ENCODE assay signal across 7 mouse cellular contexts in the genomic region with DNA sequence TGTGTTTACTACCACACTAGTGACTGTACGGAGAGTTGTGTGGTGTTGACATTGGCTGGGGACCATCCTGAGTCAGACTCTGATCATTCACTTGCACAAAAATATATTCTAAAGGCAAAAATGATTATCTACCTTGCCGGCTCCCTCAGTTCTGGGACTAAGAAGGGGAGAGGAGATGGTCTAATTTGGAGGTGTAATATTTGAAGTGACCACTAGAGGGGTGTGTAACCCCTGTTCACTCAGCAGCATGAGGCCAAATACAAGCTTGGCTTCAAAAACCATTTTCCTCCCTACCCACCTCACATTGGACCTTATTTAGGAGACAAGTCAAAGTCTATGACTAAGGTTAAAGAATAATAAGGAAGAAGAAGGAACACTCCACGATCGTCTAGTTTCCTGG. TPM values are rescaled to one million over a fixed set of nuclear protein-coding genes. Genes with fewer than 3 reads are reported as not detected.
DNase-seq lines count a peak whose midpoint lies in the region; ATAC-seq and TF ChIP-seq lines count a peak whose summit lies in the region.

No protein-coding gene starts in this region.

- no peak for TF ChIP-seq EP300 in MEL (IDR thresholded peaks at IDR 0.05; ENCODE audit: low read depth in 1 of 2, low read length in 2 of 2)

- TF ChIP-seq RAD21 in MEL (IDR thresholded peaks at IDR 0.05; ENCODE audit: low read depth, low read length), result peak; percentile 80

- no peak for DNase-seq in left cerebral cortex, adult 2 months (ENCODE audit: extremely low spot score in 1 of 2, low spot score in 2 of 2)
- DNase-seq in left cerebral cortex, postnatal 36 days (ENCODE audit: low spot score in 2 of 2), result no peak
- peak; percentile 69 for DNase-seq in MEL (ENCODE audit: low read depth, low spot score)
- peak; percentile 64 for DNase-seq in c-Kit-positive CD71-positive TER-119-positive erythroid progenitor cells, embryonic 14.5 days (ENCODE audit: low spot score)
- DNase-seq in retina, postnatal 1 day, result peak; percentile 76
- DNase-seq in spleen, postnatal 36 days (ENCODE audit: low spot score in 2 of 2), result no peak

- H3K4me2 ChIP-seq in intestine, embryonic 15.5 days (replicated peaks), result no peak overlapping the region

- H3K27ac ChIP-seq in left cerebral cortex, adult 2 months, result no peak overlapping the region
- H3K27ac ChIP-seq in MEL (ENCODE audit: control insufficient read depth, low read depth, low read length), result no peak overlapping the region
- no peak overlapping the region for H3K27ac ChIP-seq in intestine, embryonic 15.5 days

- WGBS in intestine, embryonic 15.5 days, result 43% methylated on average over 4 of the region's 4 CpGs

- no peaks in the 10 kb centered on the region for H3K9me3 ChIP-seq in MEL (replicated peaks; ENCODE audit: insufficient read depth, low read length)
- H3K9me3 ChIP-seq in intestine, embryonic 15.5 days, result no peaks in the 10 kb centered on the region

- H3K4me1 ChIP-seq in MEL (ENCODE audit: control insufficient read depth in 1 of 2, insufficient read depth in 2 of 2, low read length in 2 of 2), result no peaks in the 10 kb centered on the region
- no peaks in the 10 kb centered on the region for H3K4me1 ChIP-seq in intestine, embryonic 15.5 days (replicated peaks)

- peak; percentile 90 for TF ChIP-seq CTCF in left cerebral cortex, adult 2 months (IDR thresholded peaks at IDR 0.05)
- TF ChIP-seq CTCF in MEL (IDR thresholded peaks at IDR 0.05 in 2 of 3, conservative IDR thresholded peaks at IDR 0.05 in 1 of 3; ENCODE audit: control insufficient read depth in 1 of 3, insufficient read depth in 1 of 3, low read depth in 2 of 3, low read length in 3 of 3, poor library complexity in 1 of 3, severe bottlenecking in 1 of 3), result peak; percentile 50 to 87 (median 85)

- peaks cover 5 to 8% of the 10 kb centered on the region in 2 experiments; a peak in 3 of 4 replicates for H3K27me3 ChIP-seq in MEL (ENCODE audit: control insufficient read depth in 1 of 2, insufficient read depth in 2 of 2, low read length in 2 of 2)
- no peaks in the 10 kb centered on the region for H3K27me3 ChIP-seq in intestine, embryonic 15.5 days (replicated peaks)

- no peak for TF ChIP-seq POLR2A in MEL (IDR thresholded peaks at IDR 0.05; ENCODE audit: control insufficient read depth in 1 of 2, insufficient read depth in 1 of 2, low read depth in 1 of 2, low read length in 2 of 2, poor library complexity in 1 of 2)

- intact Hi-C loops in left cerebral cortex, adult 2 months (cut with DNase I), result loop anchor here (2.0 kb wide), 1 partner anchor 60 kb away; no protein-coding TSS in a partner anchor
- intact Hi-C loops in left cerebral cortex, postnatal 36 days (cut with DNase I), result no loop called here

- no peak overlapping the region for H3K9ac ChIP-seq in MEL (ENCODE audit: control insufficient read depth, low read depth, low read length, poor library complexity, severe bottlenecking)
- H3K9ac ChIP-seq in intestine, embryonic 15.5 days, result no peak overlapping the region

- ATAC-seq in intestine, embryonic 15.5 days, result peak; percentile 47; the same call in 1 of the 2 replicates

- H3K4me3 ChIP-seq in left cerebral cortex, adult 2 months, result no peak overlapping the region
- H3K4me3 ChIP-seq in MEL (ENCODE audit: control insufficient read depth in 1 of 2, insufficient read depth in 1 of 2, low read depth in 2 of 2, low read length in 2 of 2), result no peak overlapping the region
- no peak overlapping the region for H3K4me3 ChIP-seq in intestine, embryonic 15.5 days (replicated peaks)

- no peaks in the 10 kb centered on the region for H3K79me2 ChIP-seq in MEL (ENCODE audit: control insufficient read depth, insufficient read depth, low read length, poor library complexity)

- H3K36me3 ChIP-seq in MEL (ENCODE audit: control insufficient read depth in 1 of 2, insufficient read depth in 2 of 2, low read length in 2 of 2), result no peaks in the 10 kb centered on the region
- no peaks in the 10 kb centered on the region for H3K36me3 ChIP-seq in intestine, embryonic 15.5 days

TF ChIP-seq in MEL, 35 proteins besides CTCF, POLR2A, EP300 and RAD21:
- TF ChIP-seq ZKSCAN1 (IDR thresholded peaks at IDR 0.05; ENCODE audit: low read depth, low read length) (no peak), MYC (IDR thresholded peaks at IDR 0.05; ENCODE audit: low read depth, low read length) (0 out of 2 replicates have a peak, but pooled peaks have one; percentile 31), MAZ (IDR thresholded peaks at IDR 0.05; ENCODE audit: low read depth, low read length) (no peak), NRF1 (IDR thresholded peaks at IDR 0.05; ENCODE audit: insufficient read depth, low read depth, low read length, poor library complexity, severe bottlenecking) (no peak), MYB (IDR thresholded peaks at IDR 0.05; ENCODE audit: low read depth, low read length) (no peak), E2F4 (IDR thresholded peaks at IDR 0.05; ENCODE audit: borderline replicate concordance, low read depth, low read length) (no peak), ELF1 (IDR thresholded peaks at IDR 0.05; ENCODE audit: low read depth, low read length) (no peak), GATA1 (IDR thresholded peaks at IDR 0.05; ENCODE audit: low read depth, low read length) (no peak), SMC3 (IDR thresholded peaks at IDR 0.05; ENCODE audit: low read depth, low read length) (peak; percentile 78), GABPA (IDR thresholded peaks at IDR 0.05; ENCODE audit: low read depth, low read length) (no peak), TAL1 (IDR thresholded peaks at IDR 0.05; ENCODE audit: low read length) (no peak), HCFC1 (IDR thresholded peaks at IDR 0.05; ENCODE audit: low read depth, low read length) (no peak), CHD1 (IDR thresholded peaks at IDR 0.05; ENCODE audit: low read depth, low read length) (no peak), ETS1 (IDR thresholded peaks at IDR 0.05; ENCODE audit: low read depth, low read length) (no peak), JUND (IDR thresholded peaks at IDR 0.05; ENCODE audit: low read depth, low read length) (no peak), ZNF384 (IDR thresholded peaks at IDR 0.05; ENCODE audit: low read depth, low read length) (no peak), TBP (IDR thresholded peaks at IDR 0.05; ENCODE audit: low read depth, low read length) (no peak), ZC3H11A (IDR thresholded peaks at IDR 0.05; ENCODE audit: low read depth, low read length) (peak; percentile 76), MAX (IDR thresholded peaks at IDR 0.05; ENCODE audit: low read length) (no peak), UBTF (IDR thresholded peaks at IDR 0.05; ENCODE audit: borderline replicate concordance, insufficient read depth, low read depth, low read length) (no peak), NELFE (IDR thresholded peaks at IDR 0.05; ENCODE audit: low read depth, low read length) (no peak)

RNA-seq across cellular contexts. Expression of a gene that starts 39.5 kb away (rescaled TPM):
- under 1 TPM; 0.25 to 0.40 TPM for total RNA-seq in left cerebral cortex, adult 2 months (2021)
- total RNA-seq in left cerebral cortex, postnatal 36 days (2021), result under 1 TPM; 0.39 to 0.44 TPM
- total RNA-seq in MEL (2012; rRNA removed), result not detected in 2 replicates
- not detected for polyA plus RNA-seq in MEL (2012; ENCODE audit: insufficient read depth in 1 of 2, insufficient read length in 2 of 2, low read depth in 1 of 2, low replicate concordance in 2 of 2, missing spikeins in 1 of 2)
- polyA plus RNA-seq in intestine, embryonic 15.5 days (2015; fragmentation: Nextera tagmentation; extraction: Ambion mirVana), result 0.08 and 0.15 TPM in 2 replicates

RNA-seq across cellular contexts. Expression of a gene that starts 47.7 kb away (rescaled TPM):
- 10 to 100 TPM; 18.5 to 20.2 TPM for total RNA-seq in left cerebral cortex, adult 2 months (2021)
- 10 to 100 TPM; 12.8 to 16.3 TPM for total RNA-seq in left cerebral cortex, postnatal 36 days (2021)
- total RNA-seq in MEL (2012; rRNA removed), result 0.15 TPM in 1 of 2 replicates, not detected in the other
- polyA plus RNA-seq in MEL (2012; ENCODE audit: insufficient read depth in 1 of 2, insufficient read length in 2 of 2, low read depth in 1 of 2, low replicate concordance in 2 of 2, missing spikeins in 1 of 2), result under 1 TPM in 1 of 2 experiments, not detected in 1; 0.14 TPM
- 0.06 TPM in 1 of 2 replicates, not detected in the other for polyA plus RNA-seq in intestine, embryonic 15.5 days (2015; fragmentation: Nextera tagmentation; extraction: Ambion mirVana)

RNA-seq across cellular contexts. Expression of a gene that starts 49.5 kb away (rescaled TPM):
- total RNA-seq in left cerebral cortex, adult 2 months (2021), result 10 to 100 TPM; 53.7 to 56.7 TPM
- total RNA-seq in left cerebral cortex, postnatal 36 days (2021), result 10 to 100 TPM; 61.4 to 63.7 TPM
- total RNA-seq in MEL (2012; rRNA removed), result 35.4 and 52.2 TPM in 2 replicates
- 10 to 100 TPM in 1 of 2 experiments, not detected in 1; 82.9 TPM for polyA plus RNA-seq in MEL (2012; ENCODE audit: insufficient read depth in 1 of 2, insufficient read length in 2 of 2, low read depth in 1 of 2, low replicate concordance in 2 of 2, missing spikeins in 1 of 2)
- 142 and 148 TPM in 2 replicates for polyA plus RNA-seq in intestine, embryonic 15.5 days (2015; fragmentation: Nextera tagmentation; extraction: Ambion mirVana)

Comparison
In these comparisons a context has a peak if more than half of its experiments do, and no peak if none do; other contexts are left out.
1. DNase-seq: peak in MEL (single experiment), c-Kit-positive CD71-positive TER-119-positive erythroid progenitor cells, embryonic 14.5 days (single experiment) and retina, postnatal 1 day (single experiment); none in left cerebral cortex, adult 2 months (0 of 2), left cerebral cortex, postnatal 36 days (0 of 2) and spleen, postnatal 36 days (0 of 2).
2. RNA of a gene that starts 47.7 kb away (total RNA-seq): 18.5 to 20.2 TPM in left cerebral cortex, adult 2 months and 12.8 to 16.3 TPM in left cerebral cortex, postnatal 36 days; 0.15 TPM in MEL; every median in the first group is over 10 times any median in the second.